Mouse (Mus musculus): ENCODE measurements around the gene Gga3. TPM values are rescaled to one million over a fixed set of nuclear protein-coding genes. Genes with fewer than 3 reads are reported as not detected.

The Gga3 gene
- polyA plus RNA-seq, 1 experiment from 2014 or later = 34.3 TPM

- Histone ChIP-seq H3K4me1 (ENCODE audit: control insufficient read depth, insufficient read depth, low read length) (peaks cover 16% of the 10 kb centered on the region), H3K27me3 (ENCODE audit: control insufficient read depth, insufficient read depth, low read length) (no peaks in the 10 kb centered on the region), H3K4me3 (replicated peaks; ENCODE audit: low read depth, low read length) (peak within 1 kb of the TSS; percentile 91), H3K36me3 (ENCODE audit: control insufficient read depth, insufficient read depth, low read length) (peaks cover 31% of the 10 kb centered on the region), H3K9ac (replicated peaks; ENCODE audit: low read length) (peak within 1 kb of the TSS; percentile 87), H3K4me2 (ENCODE audit: low read length) (peak within 1 kb of the TSS; percentile 77), H3K27ac (replicated peaks; ENCODE audit: low read depth, low read length) (peak within 1 kb of the TSS; percentile 99), H3K9me3 (ENCODE audit: control insufficient read depth, low read length) (no peaks in the 10 kb centered on the region)
- WGBS = under 1% methylated on average over 54 of the region's 70 CpGs
- DNase-seq (peak; percentile 99), ATAC-seq (ENCODE audit: low FRiP score, low TSS enrichment) (peak; percentile 88)
These were observed 67.7 kb downstream of the Gga3 start, which contains the start of gene Sumo2 for GRCm38 (mm10) chr11:115536038-115536681. Sumo2 (minus strand) TSS chr11:115536276.

GRCm38 (mm10) chr11:115535401-115536037 is 68.3 kb downstream of the Gga3 start:
- Histone ChIP-seq H3K36me3 (ENCODE audit: control insufficient read depth, insufficient read depth, low read length) (peaks cover 34% of the 10 kb centered on the region), H3K4me2 (ENCODE audit: low read length) (peak overlapping the region; percentile 77), H3K9ac (replicated peaks; ENCODE audit: low read length) (peak overlapping the region; percentile 87), H3K4me3 (replicated peaks; ENCODE audit: low read depth, low read length) (peak overlapping the region; percentile 91), H3K4me1 (ENCODE audit: control insufficient read depth, insufficient read depth, low read length) (peaks cover 16% of the 10 kb centered on the region), H3K9me3 (ENCODE audit: control insufficient read depth, low read length) (no peaks in the 10 kb centered on the region), H3K27ac (replicated peaks; ENCODE audit: low read depth, low read length) (peak overlapping the region; percentile 99), H3K27me3 (ENCODE audit: control insufficient read depth, insufficient read depth, low read length) (no peaks in the 10 kb centered on the region)
- ATAC-seq (ENCODE audit: low FRiP score, low TSS enrichment) (peak; percentile 77), DNase-seq (peak; percentile 89)
- under 1% methylated on average over 75 of the region's 84 CpGs for WGBS

DNA sequence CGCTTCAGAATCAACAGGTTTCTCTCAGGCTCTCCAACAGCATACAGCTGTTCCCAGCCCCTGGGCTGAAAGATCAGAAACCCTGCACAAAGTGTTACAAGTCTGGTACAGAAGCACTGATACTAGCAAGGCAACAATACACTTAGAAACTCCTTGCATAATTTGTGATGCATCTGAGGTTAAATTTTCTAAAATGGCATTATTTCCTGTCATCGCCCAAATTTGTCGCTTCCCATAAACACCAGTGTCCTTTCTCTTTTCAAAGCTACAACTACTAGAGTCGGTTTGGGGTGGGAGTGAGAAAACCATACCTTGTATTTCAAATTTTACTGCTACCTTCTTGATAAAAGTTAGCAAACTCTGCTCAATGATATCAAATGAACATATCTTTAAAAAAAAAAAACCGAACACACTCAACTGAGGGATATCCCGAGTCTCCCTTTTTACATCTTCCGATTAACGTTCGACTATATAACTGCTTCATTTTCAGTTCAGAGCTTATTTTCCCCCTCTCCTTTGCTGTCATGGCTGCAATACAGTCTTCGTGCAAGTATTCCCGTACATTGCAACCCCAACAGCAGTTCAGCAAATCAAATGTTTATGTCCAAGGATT is 69.0 kb downstream of the Gga3 start:
- 6% methylated on average over 11 of the region's 11 CpGs for WGBS
- peak overlapping the region; percentile 91 for H3K4me3 ChIP-seq (replicated peaks; ENCODE audit: low read depth, low read length)
- H3K9ac ChIP-seq (replicated peaks; ENCODE audit: low read length) = peak overlapping the region; percentile 87
- ATAC-seq (ENCODE audit: low FRiP score, low TSS enrichment) (no peak), DNase-seq (peak; percentile 19)
- peaks cover 16% of the 10 kb centered on the region for H3K4me1 ChIP-seq (ENCODE audit: control insufficient read depth, insufficient read depth, low read length)
- H3K9me3 ChIP-seq (ENCODE audit: control insufficient read depth, low read length) = no peaks in the 10 kb centered on the region
- H3K4me2 ChIP-seq (ENCODE audit: low read length) = peak overlapping the region; percentile 77
- H3K27ac ChIP-seq (replicated peaks; ENCODE audit: low read depth, low read length) = peak overlapping the region; percentile 99
- H3K36me3 ChIP-seq (ENCODE audit: control insufficient read depth, insufficient read depth, low read length) = peaks cover 38% of the 10 kb centered on the region
- no peaks in the 10 kb centered on the region for H3K27me3 ChIP-seq (ENCODE audit: control insufficient read depth, insufficient read depth, low read length)

Other genes starting within 250 kb of the Gga3 start
- 43.3 and 52.6 TPM in 2 replicates for gene Hid1, start 236.3 kb downstream of the Gga3 start, polyA plus RNA-seq (2014; fragmentation: Nextera tagmentation; extraction: Ambion mirVana)
- gene Cdr2l, start 222.1 kb downstream of the Gga3 start, polyA plus RNA-seq (2014; fragmentation: Nextera tagmentation; extraction: Ambion mirVana) = 27.1 and 29.5 TPM in 2 replicates
- gene Mrpl58, start 200.3 kb downstream of the Gga3 start, polyA plus RNA-seq (2014; fragmentation: Nextera tagmentation; extraction: Ambion mirVana) = 222 and 223 TPM in 2 replicates
- 838 and 924 TPM in 2 replicates for gene Atp5h, start 184.1 kb downstream of the Gga3 start, polyA plus RNA-seq (2014; fragmentation: Nextera tagmentation; extraction: Ambion mirVana)
- 37.3 and 41.6 TPM in 2 replicates for gene Kctd2, start 183.9 kb downstream of the Gga3 start, polyA plus RNA-seq (2014; fragmentation: Nextera tagmentation; extraction: Ambion mirVana)
- not detected in 2 replicates for gene Trim80, start 163.5 kb downstream of the Gga3 start, polyA plus RNA-seq (2014; fragmentation: Nextera tagmentation; extraction: Ambion mirVana)
- gene Slc16a5, start 141.6 kb downstream of the Gga3 start, polyA plus RNA-seq (2014; fragmentation: Nextera tagmentation; extraction: Ambion mirVana) = not detected in 2 replicates
- 16.3 and 16.7 TPM in 2 replicates for gene Armc7, start 128.4 kb downstream of the Gga3 start, polyA plus RNA-seq (2014; fragmentation: Nextera tagmentation; extraction: Ambion mirVana)
- gene Nt5c, start 112.2 kb downstream of the Gga3 start, polyA plus RNA-seq (2014; fragmentation: Nextera tagmentation; extraction: Ambion mirVana) = 93.9 and 110 TPM in 2 replicates
- gene Jpt1, start 89.7 kb downstream of the Gga3 start, polyA plus RNA-seq (2014; fragmentation: Nextera tagmentation; extraction: Ambion mirVana) = 1,631 and 1,863 TPM in 2 replicates
- gene Sumo2, start 67.8 kb downstream of the Gga3 start, polyA plus RNA-seq (2014; fragmentation: Nextera tagmentation; extraction: Ambion mirVana) = 1,242 and 1,259 TPM in 2 replicates
- 83.7 and 107 TPM in 2 replicates for gene Nup85, start 39.6 kb downstream of the Gga3 start, polyA plus RNA-seq (2014; fragmentation: Nextera tagmentation; extraction: Ambion mirVana)
- 75.7 and 83.4 TPM in 2 replicates for gene Mrps7, start 126 bp downstream of the Gga3 start, polyA plus RNA-seq (2014; fragmentation: Nextera tagmentation; extraction: Ambion mirVana)
- 9.7 and 11.4 TPM in 2 replicates for gene Mif4gd, start 8.9 kb upstream of the Gga3 start, polyA plus RNA-seq (2014; fragmentation: Nextera tagmentation; extraction: Ambion mirVana)
- gene Slc25a19, start 24.2 kb upstream of the Gga3 start, polyA plus RNA-seq (2014; fragmentation: Nextera tagmentation; extraction: Ambion mirVana) = 35.8 and 39.8 TPM in 2 replicates
- gene Grb2, start 104.5 kb upstream of the Gga3 start, polyA plus RNA-seq (2014; fragmentation: Nextera tagmentation; extraction: Ambion mirVana) = 113 and 135 TPM in 2 replicates
- 15.2 and 20.9 TPM in 2 replicates for gene Tmem94, start 161.4 kb upstream of the Gga3 start, polyA plus RNA-seq (2014; fragmentation: Nextera tagmentation; extraction: Ambion mirVana)
- gene Caskin2, start 209.6 kb upstream of the Gga3 start, polyA plus RNA-seq (2014; fragmentation: Nextera tagmentation; extraction: Ambion mirVana) = 8.4 and 9.8 TPM in 2 replicates
- gene Tsen54, start 210.7 kb upstream of the Gga3 start, polyA plus RNA-seq (2014; fragmentation: Nextera tagmentation; extraction: Ambion mirVana) = 17.2 and 20.5 TPM in 2 replicates
- 0.55 and 0.63 TPM in 2 replicates for gene Llgl2, start 220.0 kb upstream of the Gga3 start, polyA plus RNA-seq (2014; fragmentation: Nextera tagmentation; extraction: Ambion mirVana)

Measured in midbrain, embryonic 14.5 days (tissue).